ENCODE assay signal across 33 mouse cellular contexts in genomic region chr4:35123087-35123486, GRCm38 (mm10). TPM values are rescaled to one million over a fixed set of nuclear protein-coding genes. Genes with fewer than 3 reads are reported as not detected.
A peak's percentile ranks its signal among the peaks of the same experiment; 100 is the strongest.
DNase-seq lines count a peak whose midpoint lies in the region; ATAC-seq and TF ChIP-seq lines count a peak whose summit lies in the region.
"Had no signal": no experiment of that assay in that cellular context is flagged by ENCODE, and none has a peak within 500 bp of the region (broad histone marks: within the 10 kb centered on the region; RNA-seq: fewer than 3 reads in every experiment).

No protein-coding gene starts in this region.

- no peaks in the 10 kb centered on the region for H3K36me3 ChIP-seq in kidney, embryonic 16.5 days (ENCODE audit: insufficient read depth, low read length)
- no peaks in the 10 kb centered on the region for H3K36me3 ChIP-seq in stomach, embryonic 14.5 days (ENCODE audit: control insufficient read depth, insufficient read depth, low read length)
- H3K36me3 ChIP-seq in stomach, postnatal 0 days (ENCODE audit: control insufficient read depth, insufficient read depth, low read length): no peaks in the 10 kb centered on the region
- H3K36me3 ChIP-seq in stomach, embryonic 16.5 days (ENCODE audit: control insufficient read depth, insufficient read depth, low read length): no peaks in the 10 kb centered on the region
- H3K36me3 ChIP-seq: heart, embryonic 12.5 days; hindbrain, embryonic 15.5 days; limb, embryonic 12.5 days; liver, embryonic 15.5 days; neural tube, embryonic 12.5 days had no signal

- no peak overlapping the region for H3K27ac ChIP-seq in kidney, embryonic 16.5 days (ENCODE audit: low read length)
- H3K27ac ChIP-seq in stomach, embryonic 14.5 days (ENCODE audit: low read length): peak overlapping the region; percentile 81
- no peak overlapping the region for H3K27ac ChIP-seq in stomach, postnatal 0 days (replicated peaks)
- peak overlapping the region; percentile 72 for H3K27ac ChIP-seq in stomach, embryonic 16.5 days (ENCODE audit: low read length)
- H3K27ac ChIP-seq: hindbrain, embryonic 15.5 days; layer of hippocampus, adult 2 months; left cerebral cortex, adult 2 months; limb, embryonic 12.5 days; liver, embryonic 15.5 days; neural tube, embryonic 12.5 days had no signal

- TF ChIP-seq EP300 in stomach, postnatal 0 days (optimal IDR thresholded peaks at IDR 0.05): no peak

- H3K9ac ChIP-seq in kidney, embryonic 16.5 days (replicated peaks; ENCODE audit: low read length): no peak overlapping the region
- H3K9ac ChIP-seq in stomach, embryonic 14.5 days (replicated peaks; ENCODE audit: low read depth, low read length): no peak overlapping the region
- H3K9ac ChIP-seq in stomach, postnatal 0 days (ENCODE audit: low read length): no peak overlapping the region
- no peak overlapping the region for H3K9ac ChIP-seq in stomach, embryonic 16.5 days (ENCODE audit: low read length)
- H3K9ac ChIP-seq: heart, embryonic 12.5 days; hindbrain, embryonic 15.5 days; limb, embryonic 12.5 days; liver, embryonic 15.5 days; lung, embryonic 14.5 days; neural tube, embryonic 12.5 days had no signal

- no peaks in the 10 kb centered on the region for H3K9me3 ChIP-seq in kidney, embryonic 16.5 days (ENCODE audit: low read length)
- H3K9me3 ChIP-seq in stomach, embryonic 14.5 days (ENCODE audit: control insufficient read depth, low read depth, low read length): no peaks in the 10 kb centered on the region
- H3K9me3 ChIP-seq in stomach, postnatal 0 days (ENCODE audit: control insufficient read depth, low read length): no peaks in the 10 kb centered on the region
- H3K9me3 ChIP-seq in stomach, embryonic 16.5 days (replicated peaks; ENCODE audit: control insufficient read depth, low read length): no peaks in the 10 kb centered on the region
- H3K9me3 ChIP-seq: heart, embryonic 12.5 days; hindbrain, embryonic 15.5 days; limb, embryonic 12.5 days; liver, embryonic 15.5 days; neural tube, embryonic 12.5 days had no signal

- whole genome bisulfite sequencing in kidney, embryonic 16.5 days: 12% methylated on average over 5 of the region's 5 CpGs
- WGBS in stomach, embryonic 14.5 days: 53% methylated on average over 5 of the region's 5 CpGs
- WGBS in stomach, postnatal 0 days: 67% methylated on average over 5 of the region's 5 CpGs
- 58% methylated on average over 5 of the region's 5 CpGs for WGBS in stomach, embryonic 16.5 days

- peak; percentile 55 for ATAC-seq in kidney, embryonic 16.5 days (ENCODE audit: low FRiP score, low TSS enrichment)
- ATAC-seq in stomach, embryonic 14.5 days (ENCODE audit: insufficient number of reproducible peaks, insufficient read depth, low FRiP score, low read depth): 0 out of 2 replicates have a peak, but pooled peaks have one; percentile 3
- no peak for ATAC-seq in stomach, postnatal 0 days (ENCODE audit: low FRiP score, low TSS enrichment)
- ATAC-seq in stomach, embryonic 16.5 days (ENCODE audit: insufficient read depth, low FRiP score): no peak
- ATAC-seq: CD4-positive, CD25-positive, alpha-beta regulatory T cell, adult 4 months; inflammation-experienced regulatory T-cells, adult 6 months had no signal

- TF ChIP-seq CTCF in stomach, postnatal 0 days (IDR thresholded peaks at IDR 0.05; ENCODE audit: low read depth): no peak

- H3K4me1 ChIP-seq in kidney, embryonic 16.5 days (ENCODE audit: insufficient read depth, low read length): peaks cover 59% of the 10 kb centered on the region
- H3K4me1 ChIP-seq in stomach, embryonic 14.5 days (ENCODE audit: control insufficient read depth, insufficient read depth, low read length): peaks cover 52% of the 10 kb centered on the region
- H3K4me1 ChIP-seq in stomach, postnatal 0 days (replicated peaks; ENCODE audit: control insufficient read depth, insufficient read depth): peaks cover 2% of the 10 kb centered on the region
- H3K4me1 ChIP-seq in stomach, embryonic 16.5 days (ENCODE audit: control insufficient read depth, insufficient read depth, low read length): peaks cover 48% of the 10 kb centered on the region
- H3K4me1 ChIP-seq: liver, embryonic 15.5 days had no signal

- peak; percentile 82 for DNase-seq in heart, adult 11 months
- no peak for DNase-seq in heart, adult 8-10 months (ENCODE audit: low spot score)
- DNase-seq in kidney, postnatal 14 days: no peak
- no peak for DNase-seq in stomach, postnatal 0 days (ENCODE audit: low spot score)
- no peak for DNase-seq in ovary, adult 18-20 months (ENCODE audit: low spot score)
- DNase-seq: adrenal gland, postnatal 14 days; cerebellum, adult 11 months; cerebellum, adult 9-10 months; cerebellum, postnatal 36 days; gastrocnemius, postnatal 25 days; heart, adult 18-20 months; heart, postnatal 4 days; kidney, postnatal 36 days; lung, postnatal 14 days had no signal

- H3K4me3 ChIP-seq in kidney, embryonic 16.5 days (ENCODE audit: low read length): no peak overlapping the region
- H3K4me3 ChIP-seq in stomach, embryonic 14.5 days (ENCODE audit: low read depth, low read length): no peak overlapping the region
- no peak overlapping the region for H3K4me3 ChIP-seq in stomach, postnatal 0 days (ENCODE audit: low read depth, low read length)
- H3K4me3 ChIP-seq in stomach, embryonic 16.5 days (replicated peaks; ENCODE audit: low read length): no peak overlapping the region
- H3K4me3 ChIP-seq: heart, embryonic 12.5 days; hindbrain, embryonic 15.5 days; layer of hippocampus, adult 2 months; left cerebral cortex, adult 2 months; limb, embryonic 12.5 days; liver, embryonic 15.5 days; myocyte; neural tube, embryonic 12.5 days had no signal

- no peak overlapping the region for H3K4me2 ChIP-seq in kidney, embryonic 16.5 days (replicated peaks; ENCODE audit: low read depth, low read length)
- H3K4me2 ChIP-seq in stomach, embryonic 14.5 days (replicated peaks; ENCODE audit: low read depth, low read length): 0 out of 2 replicates have a peak overlapping the region, but pooled peaks have one; percentile 10
- H3K4me2 ChIP-seq in stomach, postnatal 0 days (replicated peaks; ENCODE audit: low read depth): no peak overlapping the region
- 0 out of 2 replicates have a peak overlapping the region, but pooled peaks have one; percentile 28 for H3K4me2 ChIP-seq in stomach, embryonic 16.5 days (ENCODE audit: low read depth, low read length)
- H3K4me2 ChIP-seq: heart, embryonic 12.5 days; hindbrain, embryonic 15.5 days; limb, embryonic 12.5 days; liver, embryonic 15.5 days; neural tube, embryonic 12.5 days had no signal

- no peaks in the 10 kb centered on the region for H3K27me3 ChIP-seq in kidney, embryonic 16.5 days (ENCODE audit: insufficient read depth, low read length)
- no peaks in the 10 kb centered on the region for H3K27me3 ChIP-seq in stomach, embryonic 14.5 days (ENCODE audit: control insufficient read depth, insufficient read depth, low read length)
- H3K27me3 ChIP-seq in stomach, postnatal 0 days (ENCODE audit: control insufficient read depth, insufficient read depth, low read length): no peaks in the 10 kb centered on the region
- H3K27me3 ChIP-seq in stomach, embryonic 16.5 days (ENCODE audit: control insufficient read depth, insufficient read depth, low read length): no peaks in the 10 kb centered on the region
- H3K27me3 ChIP-seq: hindbrain, embryonic 15.5 days; limb, embryonic 12.5 days; liver, embryonic 15.5 days; neural tube, embryonic 12.5 days had no signal

RNA-seq across cellular contexts. Expression of gene Ifnk, which starts 28.8 kb away (rescaled TPM):
- not detected for total RNA-seq in heart, adult 8-10 months (2022)
- polyA plus RNA-seq in kidney, embryonic 16.5 days (2015; fragmentation: Nextera tagmentation; extraction: Ambion mirVana): 0.27 and 0.30 TPM in 2 replicates
- polyA plus RNA-seq in stomach, embryonic 14.5 days (2014; fragmentation: Nextera tagmentation; extraction: Ambion mirVana): 0.55 and 0.65 TPM in 2 replicates
- 0.16 TPM in 1 of 2 replicates, not detected in the other for polyA plus RNA-seq in stomach, postnatal 0 days (2015; fragmentation: Nextera tagmentation; extraction: Ambion mirVana)
- polyA plus RNA-seq in stomach, embryonic 16.5 days (2015; fragmentation: Nextera tagmentation; extraction: Ambion mirVana): 0.30 and 0.34 TPM in 2 replicates
- total RNA-seq: adrenal gland, postnatal 14 days; gastrocnemius, adult 18-20 months; gastrocnemius, postnatal 25 days; heart, adult 18-20 months; heart, postnatal 4 days; layer of hippocampus, adult 2 months; layer of hippocampus, postnatal 14 days; left cerebral cortex, adult 2 months; left cerebral cortex, postnatal 25 days; liver, adult 2 months had no signal
- polyA plus RNA-seq: heart, embryonic 12.5 days; heart, postnatal 0 days; inflammation-experienced regulatory T-cells, adult 6 months; liver, adult 2 months; myocyte; neural tube, embryonic 12.5 days had no signal

RNA-seq across cellular contexts. Expression of gene Mob3b, which starts 34.2 kb away (rescaled TPM):
- 1 to 10 TPM; 1.5 to 2.5 (median 1.9) TPM for total RNA-seq in heart, adult 8-10 months (2022)
- polyA plus RNA-seq in kidney, embryonic 16.5 days (2015; fragmentation: Nextera tagmentation; extraction: Ambion mirVana): 14.7 and 17.2 TPM in 2 replicates
- polyA plus RNA-seq in stomach, embryonic 14.5 days (2014; fragmentation: Nextera tagmentation; extraction: Ambion mirVana): 22.5 and 23.6 TPM in 2 replicates
- polyA plus RNA-seq in stomach, postnatal 0 days (2015; fragmentation: Nextera tagmentation; extraction: Ambion mirVana): 15.0 and 16.9 TPM in 2 replicates
- polyA plus RNA-seq in stomach, embryonic 16.5 days (2015; fragmentation: Nextera tagmentation; extraction: Ambion mirVana): 24.3 and 26.8 TPM in 2 replicates

Comparison
In these comparisons a context has a peak if more than half of its experiments do, and no peak if none do; other contexts are left out.
1. ATAC-seq: peak in kidney, embryonic 16.5 days (single experiment) and stomach, embryonic 14.5 days (single experiment); none in stomach, postnatal 0 days (single experiment) and stomach, embryonic 16.5 days (single experiment).
2. H3K27ac ChIP-seq: peak in stomach, embryonic 14.5 days (single experiment) and stomach, embryonic 16.5 days (single experiment); none in kidney, embryonic 16.5 days (single experiment) and stomach, postnatal 0 days (single experiment).
3. H3K4me2 ChIP-seq: peak in stomach, embryonic 14.5 days (single experiment) and stomach, embryonic 16.5 days (single experiment); none in kidney, embryonic 16.5 days (single experiment) and stomach, postnatal 0 days (single experiment).